Mouse (Mus musculus): ENCODE data around the gene Tnfrsf22. TPM values are rescaled to one million over a fixed set of nuclear protein-coding genes. Genes with fewer than 3 reads are reported as not detected.
A peak's percentile ranks its signal among the peaks of the same experiment; 100 is the strongest.

Gene Tnfrsf22
- polyA plus RNA-seq, 1 experiment from 2014 or later, result 2.9 TPM

GRCm38 (mm10) chr7:143626178-143626577, 23.3 kb downstream of the Tnfrsf22 start:
- H3K36me3 ChIP-seq, result no peaks in the 10 kb centered on the region
- no peak overlapping the region for H3K4me3 ChIP-seq
- H3K9me3 ChIP-seq, result no peaks in the 10 kb centered on the region
- DNase-seq (ENCODE audit: low spot score), result no peak
- no peaks in the 10 kb centered on the region for H3K4me1 ChIP-seq
- H3K27ac ChIP-seq, result no peak overlapping the region
- no peaks in the 10 kb centered on the region for H3K27me3 ChIP-seq (ENCODE audit: insufficient read depth, poor library complexity, severe bottlenecking)
- 51% methylated on average over 2 of the region's 2 CpGs for WGBS

- 59% methylated on average over 5 of the region's 5 CpGs for whole genome bisulfite sequencing
- H3K4me1 ChIP-seq, result no peaks in the 10 kb centered on the region
- H3K36me3 ChIP-seq, result no peaks in the 10 kb centered on the region
- no peaks in the 10 kb centered on the region for H3K27me3 ChIP-seq (ENCODE audit: insufficient read depth, poor library complexity, severe bottlenecking)
- H3K9me3 ChIP-seq, result no peaks in the 10 kb centered on the region
- H3K4me3 ChIP-seq, result no peak overlapping the region
- no peak overlapping the region for H3K27ac ChIP-seq
- DNase-seq (ENCODE audit: low spot score), result no peak
Observed at GRCm38 (mm10) chr7:143625151-143625550, 24.3 kb downstream of the Tnfrsf22 start.

- Histone ChIP-seq H3K4me1 (no peaks in the 10 kb centered on the region), H3K27me3 (ENCODE audit: insufficient read depth, poor library complexity, severe bottlenecking) (no peaks in the 10 kb centered on the region), H3K4me3 (no peak overlapping the region), H3K27ac (no peak overlapping the region), H3K9me3 (no peaks in the 10 kb centered on the region), H3K36me3 (no peaks in the 10 kb centered on the region)
- DNase-seq (ENCODE audit: low spot score), result no peak
- 71% methylated on average over 3 of the region's 3 CpGs for WGBS
Observed at GRCm38 (mm10) chr7:143624561-143624960, 24.9 kb downstream of the Tnfrsf22 start.

GRCm38 (mm10) chr7:143620951-143621350, 28.5 kb downstream of the Tnfrsf22 start:
- H3K9me3 ChIP-seq, result no peaks in the 10 kb centered on the region
- no peak overlapping the region for H3K27ac ChIP-seq
- H3K36me3 ChIP-seq, result no peaks in the 10 kb centered on the region
- no peaks in the 10 kb centered on the region for H3K27me3 ChIP-seq (ENCODE audit: insufficient read depth, poor library complexity, severe bottlenecking)
- no peak overlapping the region for H3K4me3 ChIP-seq
- DNase-seq (ENCODE audit: low spot score), result no peak
- 54% methylated on average over 1 of the region's 1 CpGs for WGBS
- no peaks in the 10 kb centered on the region for H3K4me1 ChIP-seq

GRCm38 (mm10) chr7:143614404-143615135, 34.9 kb downstream of the Tnfrsf22 start:
- H3K36me3 ChIP-seq, result no peaks in the 10 kb centered on the region
- no peaks in the 10 kb centered on the region for H3K9me3 ChIP-seq
- no peaks in the 10 kb centered on the region for H3K4me1 ChIP-seq
- no peaks in the 10 kb centered on the region for H3K27me3 ChIP-seq (ENCODE audit: insufficient read depth, poor library complexity, severe bottlenecking)
- DNase-seq (ENCODE audit: low spot score), result no peak
- 51% methylated on average over 9 of the region's 9 CpGs for WGBS
- no peak overlapping the region for H3K4me3 ChIP-seq
- H3K27ac ChIP-seq, result no peak overlapping the region

GRCm38 (mm10) chr7:143612215-143612614, 37.2 kb downstream of the Tnfrsf22 start:
- no peak overlapping the region for H3K4me3 ChIP-seq
- DNase-seq (ENCODE audit: low spot score), result no peak

GRCm38 (mm10) chr7:143605321-143605720, 44.1 kb downstream of the Tnfrsf22 start:
- Histone ChIP-seq H3K27ac (no peak overlapping the region), H3K9me3 (no peaks in the 10 kb centered on the region), H3K4me3 (no peak overlapping the region), H3K4me1 (0 out of 2 replicates have a peak, but pooled peaks cover 2% of the 10 kb centered on the region), H3K36me3 (no peaks in the 10 kb centered on the region), H3K27me3 (ENCODE audit: insufficient read depth, poor library complexity, severe bottlenecking) (no peaks in the 10 kb centered on the region)
- DNase-seq (ENCODE audit: low spot score), result no peak
- 73% methylated on average over 3 of the region's 3 CpGs for WGBS

More at GRCm38 (mm10) chr7:143612215-143612614, 37.2 kb downstream of the Tnfrsf22 start:
- Histone ChIP-seq H3K27me3 (ENCODE audit: insufficient read depth, poor library complexity, severe bottlenecking) (no peaks in the 10 kb centered on the region), H3K4me1 (no peaks in the 10 kb centered on the region), H3K9me3 (no peaks in the 10 kb centered on the region), H3K27ac (no peak overlapping the region), H3K36me3 (no peaks in the 10 kb centered on the region)
- WGBS, result 56% methylated on average over 3 of the region's 3 CpGs

GRCm38 (mm10) chr7:143604889-143605288, 44.6 kb downstream of the Tnfrsf22 start:
- WGBS, result 56% methylated on average over 2 of the region's 2 CpGs
- DNase-seq (ENCODE audit: low spot score), result no peak
- Histone ChIP-seq H3K36me3 (no peaks in the 10 kb centered on the region), H3K27ac (no peak overlapping the region), H3K4me3 (no peak overlapping the region), H3K27me3 (ENCODE audit: insufficient read depth, poor library complexity, severe bottlenecking) (no peaks in the 10 kb centered on the region), H3K4me1 (0 out of 2 replicates have a peak, but pooled peaks cover 2% of the 10 kb centered on the region), H3K9me3 (no peaks in the 10 kb centered on the region)

GRCm38 (mm10) chr7:143601705-143602104, 47.8 kb downstream of the Tnfrsf22 start:
- Histone ChIP-seq H3K36me3 (peaks cover 2% of the 10 kb centered on the region), H3K27ac (no peak overlapping the region), H3K27me3 (ENCODE audit: insufficient read depth, poor library complexity, severe bottlenecking) (no peaks in the 10 kb centered on the region), H3K4me1 (peaks cover 13% of the 10 kb centered on the region), H3K9me3 (no peaks in the 10 kb centered on the region), H3K4me3 (no peak overlapping the region)
- 68% methylated on average over 2 of the region's 2 CpGs for WGBS
- no peak for DNase-seq (ENCODE audit: low spot score)

- no peaks in the 10 kb centered on the region for H3K9me3 ChIP-seq
- no peak for DNase-seq (ENCODE audit: low spot score)
- WGBS, result 8% methylated on average over 15 of the region's 15 CpGs
- H3K27me3 ChIP-seq (ENCODE audit: insufficient read depth, poor library complexity, severe bottlenecking), result no peaks in the 10 kb centered on the region
- peak overlapping the region; percentile 95 for H3K4me3 ChIP-seq
- H3K4me1 ChIP-seq, result peaks cover 13% of the 10 kb centered on the region
- H3K36me3 ChIP-seq, result peaks cover 8% of the 10 kb centered on the region
- H3K27ac ChIP-seq, result peak overlapping the region; percentile 89; the same call in 1 of the 2 replicates
Observed at GRCm38 (mm10) chr7:143600231-143600740, 49.2 kb downstream of the Tnfrsf22 start.

GRCm38 (mm10) chr7:143599428-143600230, 49.8 kb downstream of the Tnfrsf22 start, which contains the start of gene Cars:
TSS of gene Cars (minus strand) at chr7:143600090.
- Histone ChIP-seq H3K27ac (peak within 1 kb of the TSS; percentile 89), H3K27me3 (ENCODE audit: insufficient read depth, poor library complexity, severe bottlenecking) (no peaks in the 10 kb centered on the region), H3K9me3 (no peaks in the 10 kb centered on the region), H3K36me3 (peaks cover 13% of the 10 kb centered on the region), H3K4me1 (peaks cover 19% of the 10 kb centered on the region), H3K4me3 (peak within 1 kb of the TSS; percentile 95)
- WGBS, result 2% methylated on average over 35 of the region's 35 CpGs
- peak; percentile 98 for DNase-seq (ENCODE audit: low spot score)

GRCm38 (mm10) chr7:143594865-143595264, 54.6 kb downstream of the Tnfrsf22 start:
- H3K27me3 ChIP-seq (ENCODE audit: insufficient read depth, poor library complexity, severe bottlenecking), result no peaks in the 10 kb centered on the region
- no peaks in the 10 kb centered on the region for H3K9me3 ChIP-seq
- peaks cover 22% of the 10 kb centered on the region for H3K4me1 ChIP-seq
- DNase-seq (ENCODE audit: low spot score), result no peak
- no peak overlapping the region for H3K4me3 ChIP-seq
- no peak overlapping the region for H3K27ac ChIP-seq
- H3K36me3 ChIP-seq, result peaks cover 42% of the 10 kb centered on the region
- 78% methylated on average over 5 of the region's 5 CpGs for WGBS

GRCm38 (mm10) chr7:143592255-143592654, 57.2 kb downstream of the Tnfrsf22 start:
- H3K4me1 ChIP-seq, result peaks cover 11% of the 10 kb centered on the region
- DNase-seq (ENCODE audit: low spot score), result no peak
- peaks cover 64% of the 10 kb centered on the region for H3K36me3 ChIP-seq
- H3K4me3 ChIP-seq, result no peak overlapping the region
- H3K27me3 ChIP-seq (ENCODE audit: insufficient read depth, poor library complexity, severe bottlenecking), result no peaks in the 10 kb centered on the region
- H3K9me3 ChIP-seq, result no peaks in the 10 kb centered on the region
- WGBS, result 92% methylated on average over 10 of the region's 10 CpGs
- H3K27ac ChIP-seq, result no peak overlapping the region

Measured in heart, embryonic 10.5 days (tissue).